Mouse (Mus musculus) forebrain, embryonic 15.5 days (tissue): ENCODE data around the gene Exoc6. TPM values are rescaled to one million over a fixed set of nuclear protein-coding genes. Genes with fewer than 3 reads are reported as not detected.
"Not testable (repeated sequence)": the region's sequence is repeated elsewhere in the genome, so short reads cannot be mapped to it uniquely, and the experiment has no call there.

Experiments used
- ATAC-seq: fragments of 200-750 bp; cut with Nextera tagmentation; replicated peaks from 2 replicates; pipeline ENCODE4 v1.8.0; 2017; ENCODE audit warnings: mild to moderate bottlenecking, moderate TSS enrichment, moderate library complexity
- H3K27ac ChIP-seq: fragments of 300-500 bp; sonication (generic); replicated peaks from 2 replicates; pipeline ENCODE4 v1.5.1; 2015; ENCODE audit warnings: mild to moderate bottlenecking, inconsistent platforms
- H3K27me3 ChIP-seq: fragments of 300-500 bp; sonication (generic); 2 replicates; pipeline ENCODE4 v1.6.1; 2015; ENCODE audit warnings: inconsistent platforms
- H3K36me3 ChIP-seq: fragments of 300-500 bp; sonication (generic); 2 replicates; pipeline ENCODE4 v1.6.1; 2015; ENCODE audit warnings: mild to moderate bottlenecking, inconsistent platforms
- H3K4me1 ChIP-seq: fragments of 300-500 bp; sonication (generic); 2 replicates; pipeline ENCODE4 v1.6.1; 2015; ENCODE audit warnings: inconsistent platforms
- H3K4me2 ChIP-seq: fragments of 300-500 bp; sonication (generic); replicated peaks from 2 replicates; pipeline ENCODE4 v1.6.1; 2015; ENCODE audit warnings: mild to moderate bottlenecking, inconsistent platforms
- H3K4me3 ChIP-seq: fragments of 300-500 bp; sonication (generic); 2 replicates; pipeline ENCODE4 v1.5.1; 2015; ENCODE audit warnings: mild to moderate bottlenecking, inconsistent platforms
- H3K9ac ChIP-seq: fragments of 300-500 bp; sonication (generic); replicated peaks from 2 replicates; pipeline ENCODE4 v1.6.1; 2015; ENCODE audit warnings: mild to moderate bottlenecking, inconsistent platforms
- H3K9me3 ChIP-seq: fragments of 300-500 bp; sonication (generic); 2 replicates; pipeline ENCODE4 v1.6.1; 2016; ENCODE audit warnings: inconsistent platforms
- WGBS: fragments of 180-500 bp; shearing (Covaris S2); methylation state at CpG from one replicate; pipeline ENCODE4 v1.1.7; 2015; ENCODE audit warnings: mixed read lengths; 5-methylcytosine and 5-hydroxymethylcytosine counted together
- polyA plus RNA-seq: library from polyadenylated mRNA; unstranded; fragments of >200 nt; fragmentation: Nextera tagmentation; extraction: Ambion mirVana; gene quantifications from 2 replicates; pipeline ENCODE4 v1.2.1, GENCODE M21; 2015

The Exoc6 gene
- polyA plus RNA-seq, 1 experiment from 2014 or later = 22.0 TPM

DNA sequence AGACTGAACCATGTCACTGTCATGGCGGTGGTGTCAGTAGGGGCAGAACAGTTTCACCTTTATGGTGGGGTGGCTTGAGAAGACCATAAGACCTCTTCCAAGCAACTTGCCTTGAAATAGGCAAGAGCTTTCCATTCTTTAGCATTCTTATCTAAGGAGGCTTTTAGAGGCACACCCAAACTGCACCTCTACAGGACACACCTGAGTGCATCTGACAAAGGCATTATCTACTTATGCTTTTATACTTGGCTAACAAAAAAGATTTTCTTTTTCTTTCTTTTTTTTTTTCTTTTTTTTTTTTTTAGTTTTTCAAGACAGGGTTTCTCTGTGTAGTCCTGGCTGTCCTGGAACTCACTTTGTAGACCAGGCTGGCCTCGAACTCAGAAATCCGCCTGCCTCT is 22.5 kb upstream of the Exoc6 start:
- not testable (repeated sequence) for H3K27me3 ChIP-seq, H3K27ac ChIP-seq, H3K4me1 ChIP-seq, ATAC-seq, H3K9me3 ChIP-seq, H3K4me2 ChIP-seq, H3K9ac ChIP-seq, H3K36me3 ChIP-seq, H3K4me3 ChIP-seq
- 97% methylated on average over 3 of the region's 3 CpGs for WGBS

DNA sequence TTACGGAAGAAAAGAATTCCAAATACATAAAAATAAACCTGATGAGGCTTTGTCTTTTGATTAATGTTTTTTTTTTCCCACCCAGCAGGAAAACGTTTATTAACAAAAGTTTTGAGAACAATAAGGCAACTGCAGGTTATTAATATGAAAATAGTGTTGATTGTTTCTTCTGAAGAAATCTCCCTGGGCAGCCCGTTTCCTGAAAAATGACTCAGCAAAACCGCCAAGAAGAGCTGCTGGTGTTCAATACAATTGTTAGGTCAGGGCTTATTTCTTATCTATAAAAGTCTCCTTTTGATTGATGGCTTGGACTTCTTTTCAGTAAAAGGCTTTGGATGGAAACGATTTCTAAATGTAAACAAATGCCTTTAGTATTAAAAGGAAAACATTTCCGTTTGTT is 21.6 kb upstream of the Exoc6 start:
- no peak for ATAC-seq
- H3K9me3 ChIP-seq = no peaks in the 10 kb centered on the region
- H3K4me3 ChIP-seq = no peak overlapping the region
- H3K4me2 ChIP-seq = no peak overlapping the region
- WGBS = 56% methylated on average over 6 of the region's 6 CpGs
- no peaks in the 10 kb centered on the region for H3K27me3 ChIP-seq
- H3K27ac ChIP-seq = no peak overlapping the region
- no peak overlapping the region for H3K9ac ChIP-seq
- H3K4me1 ChIP-seq = no peaks in the 10 kb centered on the region
- no peaks in the 10 kb centered on the region for H3K36me3 ChIP-seq

DNA sequence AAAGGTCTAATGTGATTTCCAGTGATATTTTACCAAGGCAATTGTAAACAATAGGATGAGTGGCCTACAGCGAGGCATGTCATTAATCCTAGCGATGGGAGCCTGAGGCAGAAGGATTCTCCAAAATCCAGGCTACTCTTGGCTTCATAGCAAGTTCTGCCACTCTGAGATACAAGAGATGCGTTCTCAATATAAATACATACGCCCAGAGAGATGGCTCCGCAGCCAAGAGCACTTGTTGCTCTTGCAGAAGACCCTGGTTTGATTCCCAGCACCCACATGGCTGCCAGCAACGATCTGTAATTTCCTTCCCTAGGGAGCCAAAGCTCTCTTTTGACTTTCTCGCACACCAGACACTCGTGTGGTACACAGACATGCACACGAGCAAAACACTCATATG is 20.9 kb upstream of the Exoc6 start:
- Histone ChIP-seq H3K9me3 (no peaks in the 10 kb centered on the region), H3K27me3 (no peaks in the 10 kb centered on the region), H3K4me3 (no peak overlapping the region), H3K36me3 (no peaks in the 10 kb centered on the region), H3K4me1 (no peaks in the 10 kb centered on the region), H3K4me2 (no peak overlapping the region), H3K9ac (no peak overlapping the region), H3K27ac (no peak overlapping the region)
- ATAC-seq = no peak
- 89% methylated on average over 9 of the region's 9 CpGs for WGBS

DNA sequence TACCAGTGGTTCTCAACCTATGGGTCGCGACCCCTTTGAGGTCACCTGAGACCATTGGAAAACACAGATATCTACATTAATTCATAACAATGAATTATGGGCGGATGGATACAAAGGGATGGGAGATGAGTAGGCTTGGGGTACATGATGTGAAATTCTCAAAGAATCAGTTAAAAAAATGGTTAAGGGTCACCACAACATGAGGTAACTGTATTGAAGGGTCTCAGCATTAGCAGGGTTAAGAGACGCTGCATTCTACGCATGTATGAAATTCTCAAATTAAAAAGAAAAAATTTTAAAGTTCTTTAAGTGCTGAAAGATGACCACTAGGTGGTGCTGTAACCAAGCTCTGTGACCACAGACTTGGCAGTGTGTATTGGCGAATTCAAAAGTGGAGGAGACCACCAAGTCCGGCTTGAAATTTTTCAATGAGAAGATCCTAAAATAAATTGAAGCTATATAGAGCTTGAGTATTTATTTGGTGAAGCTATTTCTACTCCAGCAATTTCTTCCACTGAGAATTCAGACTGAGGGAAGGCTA is 20.2 kb upstream of the Exoc6 start:
- no peak overlapping the region for H3K27ac ChIP-seq
- no peak overlapping the region for H3K9ac ChIP-seq
- no peaks in the 10 kb centered on the region for H3K9me3 ChIP-seq
- no peak overlapping the region for H3K4me3 ChIP-seq
- WGBS = 36% methylated on average over 7 of the region's 7 CpGs
- no peaks in the 10 kb centered on the region for H3K27me3 ChIP-seq
- H3K36me3 ChIP-seq = no peaks in the 10 kb centered on the region
- no peaks in the 10 kb centered on the region for H3K4me1 ChIP-seq
- no peak overlapping the region for H3K4me2 ChIP-seq
- peak; percentile 70 for ATAC-seq

DNA sequence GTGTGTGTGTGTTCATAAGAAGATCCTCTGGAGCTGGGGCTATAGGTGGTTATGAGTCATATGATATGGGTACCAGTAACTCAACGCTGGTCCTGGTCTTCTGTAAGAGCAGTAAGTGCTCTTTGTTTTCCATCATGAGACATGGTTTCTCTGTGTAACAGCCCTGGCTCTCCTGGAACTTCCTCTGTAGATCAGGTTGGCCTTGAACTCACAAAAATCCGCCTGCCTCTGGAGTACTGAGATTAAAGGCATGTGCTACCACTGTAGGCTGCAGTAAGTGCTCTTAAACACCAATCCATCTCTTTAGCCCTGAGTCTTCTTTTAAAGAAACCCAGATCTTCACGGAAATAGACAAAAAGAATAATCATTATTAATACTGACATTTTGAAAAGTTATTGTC is 19.6 kb upstream of the Exoc6 start:
- H3K4me1 ChIP-seq = no peaks in the 10 kb centered on the region
- H3K9ac ChIP-seq = no peak overlapping the region
- H3K27ac ChIP-seq = no peak overlapping the region
- no peak overlapping the region for H3K4me2 ChIP-seq
- WGBS = 87% methylated on average over 3 of the region's 3 CpGs
- no peak for ATAC-seq
- no peaks in the 10 kb centered on the region for H3K36me3 ChIP-seq
- H3K9me3 ChIP-seq = no peaks in the 10 kb centered on the region
- no peak overlapping the region for H3K4me3 ChIP-seq
- no peaks in the 10 kb centered on the region for H3K27me3 ChIP-seq

- Histone ChIP-seq H3K4me1 (no peaks in the 10 kb centered on the region), H3K27ac (peak overlapping the region; percentile 44), H3K4me3 (no peak overlapping the region), H3K36me3 (no peaks in the 10 kb centered on the region), H3K27me3 (no peaks in the 10 kb centered on the region), H3K9ac (no peak overlapping the region), H3K9me3 (no peaks in the 10 kb centered on the region), H3K4me2 (no peak overlapping the region)
- 42% methylated on average over 7 of the region's 7 CpGs for WGBS
- ATAC-seq = peak; percentile 55
Measured at GRCm38 (mm10) chr19:37531200-37531845, 18.9 kb upstream of the Exoc6 start.

- H3K4me3 ChIP-seq = no peak overlapping the region
- no peak for ATAC-seq
- no peaks in the 10 kb centered on the region for H3K36me3 ChIP-seq
- no peak overlapping the region for H3K9ac ChIP-seq
- H3K27me3 ChIP-seq = no peaks in the 10 kb centered on the region
- H3K27ac ChIP-seq = no peak overlapping the region
- no peaks in the 10 kb centered on the region for H3K4me1 ChIP-seq
- H3K4me2 ChIP-seq = no peak overlapping the region
- no peaks in the 10 kb centered on the region for H3K9me3 ChIP-seq
- 86% methylated on average over 5 of the region's 5 CpGs for WGBS
Measured at GRCm38 (mm10) chr19:37533196-37533595, 17.0 kb upstream of the Exoc6 start.

- H3K36me3 ChIP-seq = no peaks in the 10 kb centered on the region
- 57% methylated on average over 3 of the region's 3 CpGs for WGBS
- H3K27ac ChIP-seq = no peak overlapping the region
- no peak overlapping the region for H3K9ac ChIP-seq
- H3K4me2 ChIP-seq = no peak overlapping the region
- ATAC-seq = no peak
- H3K4me1 ChIP-seq = no peaks in the 10 kb centered on the region
- H3K9me3 ChIP-seq = no peaks in the 10 kb centered on the region
- no peaks in the 10 kb centered on the region for H3K27me3 ChIP-seq
- no peak overlapping the region for H3K4me3 ChIP-seq
Measured at GRCm38 (mm10) chr19:37534737-37535365, 15.4 kb upstream of the Exoc6 start.

DNA sequence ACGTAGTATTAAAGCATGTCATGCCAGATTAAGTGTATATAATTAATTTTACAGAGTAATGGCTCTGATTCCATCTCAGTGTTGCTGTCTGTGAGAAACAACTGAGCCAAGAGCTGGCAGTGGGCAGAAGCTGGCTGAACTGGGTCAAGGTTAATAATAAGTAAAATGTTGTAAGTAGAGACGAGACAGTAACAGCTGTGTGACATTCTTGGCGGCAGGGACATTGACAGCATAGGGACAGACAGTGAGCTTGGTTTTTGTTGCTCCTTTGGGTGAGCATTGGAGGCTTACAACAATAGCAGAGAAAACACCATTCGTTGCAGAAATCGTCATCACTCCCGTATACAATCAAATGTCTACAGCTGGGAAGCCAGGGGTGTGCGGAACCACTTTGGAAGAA is 13.8 kb upstream of the Exoc6 start:
- Histone ChIP-seq H3K9me3 (no peaks in the 10 kb centered on the region), H3K36me3 (no peaks in the 10 kb centered on the region), H3K4me2 (no peak overlapping the region), H3K9ac (no peak overlapping the region), H3K27ac (no peak overlapping the region), H3K4me3 (no peak overlapping the region), H3K4me1 (no peaks in the 10 kb centered on the region), H3K27me3 (no peaks in the 10 kb centered on the region)
- ATAC-seq = no peak
- WGBS = 79% methylated on average over 7 of the region's 7 CpGs

DNA sequence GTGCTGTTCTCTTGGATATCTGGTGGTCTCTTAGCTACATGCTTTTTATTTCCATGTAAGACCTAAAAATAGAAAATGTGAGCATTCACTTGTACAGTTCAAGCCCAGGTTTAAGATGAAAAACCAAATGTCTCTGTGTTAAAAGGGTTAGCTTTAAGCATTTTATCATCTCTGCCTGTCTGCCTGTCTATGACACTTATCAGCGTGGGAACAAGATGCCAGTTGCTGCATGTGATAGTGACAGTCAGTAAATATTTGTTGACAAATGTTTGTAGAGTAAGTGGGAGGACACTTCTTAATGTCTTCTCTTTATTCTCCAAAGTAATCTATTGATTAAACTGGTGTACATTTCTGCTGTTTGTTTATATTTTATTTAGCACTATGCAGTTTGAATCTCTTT is 12.5 kb upstream of the Exoc6 start:
- H3K9ac ChIP-seq = no peak overlapping the region
- no peak overlapping the region for H3K4me2 ChIP-seq
- no peak overlapping the region for H3K27ac ChIP-seq
- no peaks in the 10 kb centered on the region for H3K9me3 ChIP-seq
- H3K36me3 ChIP-seq = no peaks in the 10 kb centered on the region
- ATAC-seq = no peak
- 84% methylated on average over 1 of the region's 1 CpGs for WGBS
- H3K27me3 ChIP-seq = no peaks in the 10 kb centered on the region
- H3K4me3 ChIP-seq = no peak overlapping the region
- no peaks in the 10 kb centered on the region for H3K4me1 ChIP-seq

GRCm38 (mm10) chr19:37540201-37540600 is 10.0 kb upstream of the Exoc6 start:
- no peak for ATAC-seq
- Histone ChIP-seq H3K4me3 (no peak overlapping the region), H3K4me2 (no peak overlapping the region), H3K27ac (no peak overlapping the region), H3K9me3 (no peaks in the 10 kb centered on the region), H3K9ac (no peak overlapping the region), H3K27me3 (no peaks in the 10 kb centered on the region), H3K36me3 (no peaks in the 10 kb centered on the region), H3K4me1 (no peaks in the 10 kb centered on the region)
- WGBS = 67% methylated on average over 7 of the region's 7 CpGs

- H3K9me3 ChIP-seq = no peaks in the 10 kb centered on the region
- no peak overlapping the region for H3K27ac ChIP-seq
- H3K9ac ChIP-seq = no peak overlapping the region
- H3K36me3 ChIP-seq = no peaks in the 10 kb centered on the region
- ATAC-seq = no peak
- no peaks in the 10 kb centered on the region for H3K4me1 ChIP-seq
- H3K4me2 ChIP-seq = no peak overlapping the region
- no peak overlapping the region for H3K4me3 ChIP-seq
- WGBS = 61% methylated on average over 13 of the region's 13 CpGs
- H3K27me3 ChIP-seq = peaks cover 2% of the 10 kb centered on the region; the same call in 1 of the 2 replicates
Measured at GRCm38 (mm10) chr19:37543537-37544326, 6.5 kb upstream of the Exoc6 start.
